Mouse (Mus musculus) lung, embryonic 15.5 days (tissue): ENCODE data around the gene Foxc2. TPM values are rescaled to one million over a fixed set of nuclear protein-coding genes. Genes with fewer than 3 reads are reported as not detected.
A peak's percentile ranks its signal among the peaks of the same experiment; 100 is the strongest.

ENCODE experiments used
- ATAC-seq: fragments of 200-750 bp; cut with Nextera tagmentation; 2 replicates; pipeline ENCODE4 v1.8.0; 2017; ENCODE audit warnings: moderate number of reproducible peaks, borderline replicate concordance; ENCODE audit not compliant: low FRiP score, low TSS enrichment; ENCODE audit errors: extremely low read depth
- H3K27ac ChIP-seq: fragments of 300-500 bp; sonication (generic); 2 replicates; pipeline ENCODE4 v1.5.1; 2015; ENCODE audit warnings: moderate library complexity, mild to moderate bottlenecking, inconsistent platforms
- H3K27me3 ChIP-seq: fragments of 300-500 bp; sonication (generic); 2 replicates; pipeline ENCODE4 v1.6.1; 2015; ENCODE audit warnings: inconsistent platforms
- H3K36me3 ChIP-seq: fragments of 300-500 bp; sonication (generic); 2 replicates; pipeline ENCODE4 v1.6.1; 2015; ENCODE audit warnings: inconsistent platforms
- H3K4me1 ChIP-seq: fragments of 300-500 bp; sonication (generic); 2 replicates; pipeline ENCODE4 v1.6.1; 2015; ENCODE audit warnings: inconsistent platforms
- H3K4me2 ChIP-seq: fragments of 300-500 bp; sonication (generic); 2 replicates; pipeline ENCODE4 v1.6.1; 2015; ENCODE audit warnings: inconsistent platforms, mild to moderate bottlenecking, moderate library complexity
- H3K4me3 ChIP-seq: fragments of 300-500 bp; sonication (generic); 2 replicates; pipeline ENCODE4 v1.5.1; 2015; ENCODE audit warnings: mild to moderate bottlenecking, inconsistent platforms
- H3K9ac ChIP-seq: fragments of 300-500 bp; sonication (generic); 2 replicates; pipeline ENCODE4 v1.6.1; 2015; ENCODE audit warnings: inconsistent platforms
- H3K9me3 ChIP-seq: fragments of 300-500 bp; sonication (generic); 2 replicates; pipeline ENCODE4 v1.6.1; 2016; ENCODE audit warnings: inconsistent platforms
- WGBS: fragments of 180-500 bp; shearing (Covaris S2); methylation state at CpG from one replicate; pipeline ENCODE4 v1.1.7; 2015; 5-methylcytosine and 5-hydroxymethylcytosine counted together
- polyA plus RNA-seq: library from polyadenylated mRNA; unstranded; fragments of >200 nt; fragmentation: Nextera tagmentation; extraction: Ambion mirVana; gene quantifications from 2 replicates; pipeline ENCODE4 v1.2.1, GENCODE M21; 2015

Foxc2 gene
- polyA plus RNA-seq, 1 experiment from 2014 or later: 2.1 TPM

GRCm38 (mm10) chr8:121113261-121113660 lies 2.7 kb upstream of the Foxc2 start:
- ATAC-seq: 0 out of 2 replicates have a peak, but pooled peaks have one; percentile 4
- under 1% methylated on average over 21 of the region's 21 CpGs for WGBS
- no peaks in the 10 kb centered on the region for H3K9me3 ChIP-seq
- H3K4me2 ChIP-seq: peak overlapping the region; percentile 28; the same call in 1 of the 2 replicates
- H3K9ac ChIP-seq: no peak overlapping the region
- peaks cover 60% of the 10 kb centered on the region for H3K27me3 ChIP-seq
- no peak overlapping the region for H3K4me3 ChIP-seq
- no peaks in the 10 kb centered on the region for H3K36me3 ChIP-seq
- no peak overlapping the region for H3K27ac ChIP-seq
- peaks cover 38% of the 10 kb centered on the region for H3K4me1 ChIP-seq

GRCm38 (mm10) chr8:121115136-121115535 lies 835 bp upstream of the Foxc2 start:
- Histone ChIP-seq H3K27me3 (peaks cover 78% of the 10 kb centered on the region), H3K36me3 (no peaks in the 10 kb centered on the region), H3K4me3 (no peak overlapping the region), H3K9me3 (no peaks in the 10 kb centered on the region), H3K4me2 (no peak overlapping the region; the same call in 1 of the 2 replicates), H3K27ac (no peak overlapping the region), H3K9ac (no peak overlapping the region), H3K4me1 (peaks cover 32% of the 10 kb centered on the region)
- 4% methylated on average over 25 of the region's 25 CpGs for WGBS
- no peak for ATAC-seq

GRCm38 (mm10) chr8:121116591-121117185 lies 717 bp downstream of the Foxc2 start:
- WGBS: under 1% methylated on average over 55 of the region's 55 CpGs
- H3K27me3 ChIP-seq: peaks cover 88% of the 10 kb centered on the region
- peak overlapping the region; percentile 55 for H3K9ac ChIP-seq
- H3K4me1 ChIP-seq: peaks cover 32% of the 10 kb centered on the region
- no peaks in the 10 kb centered on the region for H3K9me3 ChIP-seq
- ATAC-seq: peak; percentile 47
- H3K4me3 ChIP-seq: peak overlapping the region; percentile 53
- H3K36me3 ChIP-seq: no peaks in the 10 kb centered on the region
- H3K4me2 ChIP-seq: peak overlapping the region; percentile 95
- H3K27ac ChIP-seq: no peak overlapping the region

- H3K4me1 ChIP-seq: peaks cover 32% of the 10 kb centered on the region
- no peak overlapping the region for H3K27ac ChIP-seq
- peak overlapping the region; percentile 95 for H3K4me2 ChIP-seq
- ATAC-seq: no peak
- peak overlapping the region; percentile 53 for H3K4me3 ChIP-seq
- under 1% methylated on average over 62 of the region's 62 CpGs for WGBS
- H3K9me3 ChIP-seq: no peaks in the 10 kb centered on the region
- no peaks in the 10 kb centered on the region for H3K36me3 ChIP-seq
- H3K9ac ChIP-seq: 0 out of 2 replicates have a peak overlapping the region, but pooled peaks have one; percentile 13
- H3K27me3 ChIP-seq: peaks cover 91% of the 10 kb centered on the region
Observed at GRCm38 (mm10) chr8:121117186-121117651, 1.2 kb downstream of the Foxc2 start.

GRCm38 (mm10) chr8:121117906-121118305 lies 1.9 kb downstream of the Foxc2 start:
- Histone ChIP-seq H3K9me3 (no peaks in the 10 kb centered on the region), H3K36me3 (no peaks in the 10 kb centered on the region), H3K9ac (no peak overlapping the region), H3K27ac (no peak overlapping the region), H3K27me3 (peaks cover 92% of the 10 kb centered on the region), H3K4me3 (peak overlapping the region; percentile 53), H3K4me1 (peaks cover 32% of the 10 kb centered on the region), H3K4me2 (peak overlapping the region; percentile 95)
- WGBS: under 1% methylated on average over 28 of the region's 28 CpGs
- no peak for ATAC-seq

- H3K4me2 ChIP-seq: 0 out of 2 replicates have a peak overlapping the region, but pooled peaks have one; percentile 10
Observed at GRCm38 (mm10) chr8:121118634-121119420, 2.9 kb downstream of the Foxc2 start.

GRCm38 (mm10) chr8:121119635-121120455 lies 3.9 kb downstream of the Foxc2 start:
- Histone ChIP-seq H3K9ac (no peak overlapping the region), H3K36me3 (no peaks in the 10 kb centered on the region), H3K4me2 (0 out of 2 replicates have a peak overlapping the region, but pooled peaks have one; percentile 10), H3K4me1 (peaks cover 30% of the 10 kb centered on the region), H3K27me3 (peaks cover 96% of the 10 kb centered on the region), H3K4me3 (peak overlapping the region; percentile 4; the same call in 1 of the 2 replicates), H3K9me3 (no peaks in the 10 kb centered on the region), H3K27ac (no peak overlapping the region)
- no peak for ATAC-seq
- WGBS: 36% methylated on average over 12 of the region's 12 CpGs

More at GRCm38 (mm10) chr8:121118634-121119420, 2.9 kb downstream of the Foxc2 start:
- no peak overlapping the region for H3K27ac ChIP-seq
- no peaks in the 10 kb centered on the region for H3K36me3 ChIP-seq
- H3K27me3 ChIP-seq: peaks cover 97% of the 10 kb centered on the region
- H3K4me3 ChIP-seq: peak overlapping the region; percentile 10
- no peak overlapping the region for H3K9ac ChIP-seq
- no peak for ATAC-seq
- no peaks in the 10 kb centered on the region for H3K9me3 ChIP-seq
- peaks cover 28% of the 10 kb centered on the region for H3K4me1 ChIP-seq
- WGBS: 14% methylated on average over 18 of the region's 18 CpGs

GRCm38 (mm10) chr8:121120456-121121419 lies 4.8 kb downstream of the Foxc2 start:
- H3K9ac ChIP-seq: no peak overlapping the region
- WGBS: 42% methylated on average over 17 of the region's 17 CpGs
- no peak for ATAC-seq
- peaks cover 25% of the 10 kb centered on the region for H3K4me1 ChIP-seq
- H3K4me3 ChIP-seq: peak overlapping the region; percentile 3; the same call in 1 of the 2 replicates
- H3K4me2 ChIP-seq: 0 out of 2 replicates have a peak overlapping the region, but pooled peaks have one; percentile 12
- H3K9me3 ChIP-seq: no peaks in the 10 kb centered on the region
- no peaks in the 10 kb centered on the region for H3K36me3 ChIP-seq
- no peak overlapping the region for H3K27ac ChIP-seq
- H3K27me3 ChIP-seq: peaks cover 96% of the 10 kb centered on the region

- H3K4me1 ChIP-seq: peaks cover 28% of the 10 kb centered on the region
- no peaks in the 10 kb centered on the region for H3K36me3 ChIP-seq
- H3K9me3 ChIP-seq: no peaks in the 10 kb centered on the region
- H3K4me2 ChIP-seq: no peak overlapping the region
- ATAC-seq: no peak
- no peak overlapping the region for H3K9ac ChIP-seq
- no peak overlapping the region for H3K27ac ChIP-seq
- H3K4me3 ChIP-seq: no peak overlapping the region
- WGBS: 48% methylated on average over 8 of the region's 8 CpGs
- peaks cover 98% of the 10 kb centered on the region for H3K27me3 ChIP-seq
Observed at GRCm38 (mm10) chr8:121121704-121122103, 5.7 kb downstream of the Foxc2 start.

GRCm38 (mm10) chr8:121122368-121122767 lies 6.4 kb downstream of the Foxc2 start:
- Histone ChIP-seq H3K36me3 (no peaks in the 10 kb centered on the region), H3K9ac (no peak overlapping the region), H3K4me3 (no peak overlapping the region), H3K27me3 (peaks cover 98% of the 10 kb centered on the region), H3K4me1 (peaks cover 28% of the 10 kb centered on the region), H3K27ac (no peak overlapping the region), H3K9me3 (no peaks in the 10 kb centered on the region), H3K4me2 (no peak overlapping the region)
- 53% methylated on average over 7 of the region's 7 CpGs for WGBS
- ATAC-seq: no peak
